Mouse (Mus musculus) cortical plate, adult 2 months (tissue): Measurements from ENCODE around the gene Etl4.

Source experiments
- CTCF ChIP-seq: fragments of 200-500 bp; IDR thresholded peaks from 2 replicates; pipeline ENCODE4 v1.5.1; 2011; ENCODE audit warnings: mild to moderate bottlenecking, control low read depth, low read length; ENCODE audit not compliant: insufficient read depth; ENCODE audit errors: extremely low read depth
- POLR2A ChIP-seq: fragments of 200-500 bp; IDR thresholded peaks from 2 replicates; pipeline ENCODE4 v1.6.1; 2011; ENCODE audit warnings: mild to moderate bottlenecking, low read length, control low read depth; ENCODE audit not compliant: insufficient read depth; ENCODE audit errors: extremely low read depth

- TF ChIP-seq CTCF (no peak), POLR2A (no peak)
Observed at GRCm38 (mm10) chr2:20216275-20216674, 306.7 kb downstream of the Etl4 start.
